Mouse (Mus musculus) neural tube, embryonic 15.5 days (tissue): ENCODE results near the gene Ube4a. TPM values are rescaled to one million over a fixed set of nuclear protein-coding genes. Genes with fewer than 3 reads are reported as not detected.
"Not testable (repeated sequence)": the region's sequence is repeated elsewhere in the genome, so short reads cannot be mapped to it uniquely, and the experiment has no call there.

Experiments
- ATAC-seq: fragments of 200-750 bp; cut with Nextera tagmentation; 2 replicates; pipeline ENCODE4 v1.8.0; 2017; ENCODE audit warnings: mild to moderate bottlenecking, moderate TSS enrichment, moderate library complexity; ENCODE audit not compliant: low FRiP score
- H3K27ac ChIP-seq: fragments of 300-500 bp; sonication (generic); replicated peaks from 2 replicates; pipeline ENCODE4 v1.5.1; 2015; ENCODE audit warnings: mild to moderate bottlenecking, inconsistent platforms
- H3K27me3 ChIP-seq: fragments of 300-500 bp; sonication (generic); replicated peaks from 2 replicates; pipeline ENCODE4 v1.6.1; 2015; ENCODE audit warnings: inconsistent platforms
- H3K36me3 ChIP-seq: fragments of 300-500 bp; sonication (generic); 2 replicates; pipeline ENCODE4 v1.6.1; 2015; ENCODE audit warnings: inconsistent platforms
- H3K4me1 ChIP-seq: fragments of 300-500 bp; sonication (generic); 2 replicates; pipeline ENCODE4 v1.6.1; 2015; ENCODE audit warnings: inconsistent platforms
- H3K4me2 ChIP-seq: fragments of 300-500 bp; sonication (generic); 2 replicates; pipeline ENCODE4 v1.6.1; 2015; ENCODE audit warnings: inconsistent platforms, mild to moderate bottlenecking, moderate library complexity
- H3K4me3 ChIP-seq: fragments of 300-500 bp; sonication (generic); replicated peaks from 2 replicates; pipeline ENCODE4 v1.5.1; 2015; ENCODE audit warnings: mild to moderate bottlenecking, inconsistent platforms
- H3K9ac ChIP-seq: fragments of 300-500 bp; sonication (generic); replicated peaks from 2 replicates; pipeline ENCODE4 v1.6.1; 2015; ENCODE audit warnings: mild to moderate bottlenecking, inconsistent platforms
- H3K9me3 ChIP-seq: fragments of 300-500 bp; sonication (generic); replicated peaks from 2 replicates; pipeline ENCODE4 v1.6.1; 2016; ENCODE audit warnings: inconsistent platforms
- WGBS: fragments of 180-500 bp; shearing (Covaris S2); methylation state at CpG from one replicate; pipeline ENCODE4 v1.1.7; 2015; ENCODE audit warnings: mixed read lengths; 5-methylcytosine and 5-hydroxymethylcytosine counted together
- polyA plus RNA-seq: library from polyadenylated mRNA; unstranded; fragments of >200 nt; fragmentation: Nextera tagmentation; extraction: Ambion mirVana; gene quantifications from 2 replicates; pipeline ENCODE4 v1.2.1, GENCODE M21; 2015

The Ube4a gene
- polyA plus RNA-seq, 1 experiment from 2014 or later = 34.2 TPM

- Histone ChIP-seq H3K27me3 (0 out of 2 replicates have a peak, but pooled peaks cover 10% of the 10 kb centered on the region), H3K9me3 (no peaks in the 10 kb centered on the region), H3K36me3 (no peaks in the 10 kb centered on the region), H3K4me3 (no peak within 1 kb of the TSS), H3K27ac (no peak within 1 kb of the TSS), H3K4me1 (no peaks in the 10 kb centered on the region), H3K9ac (no peak within 1 kb of the TSS), H3K4me2 (no peak within 1 kb of the TSS)
- 74% methylated on average over 3 of the region's 3 CpGs for WGBS
- ATAC-seq = no peak
Measured at GRCm38 (mm10) chr9:44980242-44980641, 14.8 kb upstream of the Ube4a start, which contains the start of gene Cd3g. TSS of gene Cd3g (minus strand) at chr9:44980431.

DNA sequence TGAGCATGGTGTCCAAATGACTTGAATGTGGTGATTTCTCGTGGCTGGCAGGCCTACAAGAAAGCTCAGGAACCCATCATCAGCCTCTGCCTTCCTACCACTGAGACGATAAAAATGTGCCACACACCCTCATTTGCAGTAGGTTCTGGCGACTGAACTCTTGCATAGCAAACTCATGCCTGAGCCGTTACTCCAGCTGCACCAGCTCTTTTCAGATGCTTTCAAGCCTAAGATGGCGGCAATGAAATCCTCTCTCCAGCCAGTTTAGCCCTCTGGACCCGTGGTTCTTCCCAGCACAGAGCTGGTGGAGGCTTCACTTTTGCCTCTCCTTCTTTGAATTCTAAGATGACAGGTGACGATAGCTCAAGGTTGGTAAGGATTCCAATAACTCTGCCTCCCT, 14.4 kb upstream of the Ube4a start:
- H3K9me3 ChIP-seq = no peaks in the 10 kb centered on the region
- no peaks in the 10 kb centered on the region for H3K4me1 ChIP-seq
- no peak overlapping the region for H3K27ac ChIP-seq
- 0 out of 2 replicates have a peak, but pooled peaks cover 7% of the 10 kb centered on the region for H3K27me3 ChIP-seq
- no peak overlapping the region for H3K4me2 ChIP-seq
- H3K4me3 ChIP-seq = no peak overlapping the region
- H3K9ac ChIP-seq = no peak overlapping the region
- 82% methylated on average over 7 of the region's 7 CpGs for WGBS
- no peaks in the 10 kb centered on the region for H3K36me3 ChIP-seq
- no peak for ATAC-seq

GRCm38 (mm10) chr9:44977813-44978212, 12.4 kb upstream of the Ube4a start:
- ATAC-seq = no peak
- H3K27me3 ChIP-seq = peaks cover 17% of the 10 kb centered on the region
- H3K4me3 ChIP-seq = no peak overlapping the region
- H3K4me1 ChIP-seq = no peaks in the 10 kb centered on the region
- no peak overlapping the region for H3K4me2 ChIP-seq
- no peaks in the 10 kb centered on the region for H3K36me3 ChIP-seq
- no peak overlapping the region for H3K27ac ChIP-seq
- H3K9ac ChIP-seq = no peak overlapping the region
- WGBS = 84% methylated on average over 6 of the region's 6 CpGs
- no peaks in the 10 kb centered on the region for H3K9me3 ChIP-seq

GRCm38 (mm10) chr9:44969450-44969849, 4.0 kb upstream of the Ube4a start:
- 91% methylated on average over 1 of the region's 1 CpGs for WGBS
- ATAC-seq = no peak

GRCm38 (mm10) chr9:44967763-44968162, 2.4 kb upstream of the Ube4a start:
- Histone ChIP-seq H3K27me3 (peaks cover 13% of the 10 kb centered on the region), H3K4me1 (peaks cover 19% of the 10 kb centered on the region)
- WGBS = 87% methylated on average over 5 of the region's 5 CpGs
- not testable (repeated sequence) for H3K4me2 ChIP-seq, ATAC-seq, H3K9ac ChIP-seq, H3K4me3 ChIP-seq, H3K27ac ChIP-seq, H3K36me3 ChIP-seq, H3K9me3 ChIP-seq

More at GRCm38 (mm10) chr9:44969450-44969849, 4.0 kb upstream of the Ube4a start:
- H3K9me3 ChIP-seq = no peaks in the 10 kb centered on the region
- H3K9ac ChIP-seq = no peak overlapping the region
- no peak overlapping the region for H3K4me3 ChIP-seq
- no peaks in the 10 kb centered on the region for H3K36me3 ChIP-seq
- peaks cover 25% of the 10 kb centered on the region for H3K27me3 ChIP-seq
- H3K4me1 ChIP-seq = peaks cover 11% of the 10 kb centered on the region
- no peak overlapping the region for H3K4me2 ChIP-seq
- no peak overlapping the region for H3K27ac ChIP-seq

GRCm38 (mm10) chr9:44966815-44967242, 1.4 kb upstream of the Ube4a start:
- H3K4me3 ChIP-seq = no peak overlapping the region
- H3K9me3 ChIP-seq = no peaks in the 10 kb centered on the region
- no peak overlapping the region for H3K9ac ChIP-seq
- H3K4me2 ChIP-seq = no peak overlapping the region
- 22% methylated on average over 3 of the region's 3 CpGs for WGBS
- peaks cover 19% of the 10 kb centered on the region for H3K4me1 ChIP-seq
- H3K27me3 ChIP-seq = peaks cover 9% of the 10 kb centered on the region
- ATAC-seq = no peak
- peaks cover 9% of the 10 kb centered on the region; the same call in 1 of the 2 replicates for H3K36me3 ChIP-seq
- no peak overlapping the region for H3K27ac ChIP-seq

DNA sequence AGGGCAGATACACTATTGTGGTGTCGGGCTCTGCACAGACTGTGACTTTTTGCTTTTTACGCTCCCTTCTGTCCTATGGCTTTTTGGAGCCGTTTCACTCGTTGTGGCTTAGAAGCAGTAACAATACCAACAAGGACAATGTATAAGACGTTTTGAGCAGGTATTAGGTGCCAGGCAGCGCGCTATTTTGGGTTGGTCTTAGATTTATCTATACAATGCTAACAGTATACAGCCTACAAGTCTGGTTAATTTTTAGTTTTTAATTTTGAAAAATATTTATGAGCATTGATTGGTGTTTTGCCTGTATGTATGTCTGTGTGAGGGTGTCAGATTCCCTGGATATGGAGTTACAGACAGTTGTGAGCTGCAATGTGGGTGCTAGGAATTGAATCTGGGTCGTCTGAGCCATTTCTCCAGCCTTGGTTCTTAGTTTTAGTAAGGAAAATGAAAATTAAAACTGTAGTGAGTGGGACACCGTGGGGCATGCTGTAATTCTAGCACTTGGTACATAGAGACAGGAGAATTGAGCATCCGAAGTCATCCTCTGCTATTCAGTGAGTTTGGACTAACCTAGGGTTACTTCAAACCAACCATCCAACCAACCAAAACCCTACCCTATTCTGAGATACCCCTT, 550 bp upstream of the Ube4a start:
- Histone ChIP-seq H3K36me3 (peaks cover 18% of the 10 kb centered on the region), H3K9ac (peak overlapping the region; percentile 34), H3K4me1 (peaks cover 19% of the 10 kb centered on the region), H3K4me3 (peak overlapping the region; percentile 73), H3K27ac (peak overlapping the region; percentile 70), H3K4me2 (peak overlapping the region; percentile 86), H3K27me3 (peaks cover 6% of the 10 kb centered on the region; the same call in 1 of the 2 replicates), H3K9me3 (no peaks in the 10 kb centered on the region)
- WGBS = 16% methylated on average over 10 of the region's 10 CpGs
- ATAC-seq = peak; percentile 54

GRCm38 (mm10) chr9:44954432-44954831, 11.0 kb downstream of the Ube4a start:
- ATAC-seq = no peak
- no peak overlapping the region for H3K4me3 ChIP-seq
- no peaks in the 10 kb centered on the region for H3K27me3 ChIP-seq
- H3K9me3 ChIP-seq = no peaks in the 10 kb centered on the region
- no peak overlapping the region for H3K27ac ChIP-seq
- no peak overlapping the region for H3K4me2 ChIP-seq
- WGBS = 94% methylated on average over 3 of the region's 3 CpGs
- peaks cover 90% of the 10 kb centered on the region for H3K36me3 ChIP-seq
- no peak overlapping the region for H3K9ac ChIP-seq
- H3K4me1 ChIP-seq = no peaks in the 10 kb centered on the region

GRCm38 (mm10) chr9:44947836-44948235, 17.6 kb downstream of the Ube4a start:
- peaks cover 88% of the 10 kb centered on the region for H3K36me3 ChIP-seq

DNA sequence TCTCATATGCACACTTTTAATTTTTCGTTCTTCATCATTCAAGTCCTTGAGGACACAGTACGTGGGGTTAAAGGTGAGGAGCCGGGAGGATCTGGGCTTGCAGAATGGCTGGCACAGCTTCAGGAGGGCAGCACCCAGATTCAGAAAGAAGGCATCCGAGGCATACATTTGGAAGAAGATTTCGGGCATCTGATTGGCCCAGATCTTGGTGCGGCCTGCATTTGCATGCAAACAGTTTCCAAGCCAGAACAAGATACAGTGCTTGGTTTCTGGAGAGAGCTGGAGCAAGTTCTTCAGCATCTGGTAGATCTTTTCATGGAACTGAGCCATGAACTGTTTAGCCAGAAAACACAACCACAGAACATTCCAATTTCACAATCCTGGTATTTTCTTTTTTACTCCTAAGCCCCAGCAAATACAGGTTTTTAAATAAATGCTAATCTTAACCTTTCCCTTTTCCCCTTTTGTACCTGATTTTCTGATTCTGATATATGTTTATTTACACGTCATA, 19.2 kb downstream of the Ube4a start:
- H3K36me3 ChIP-seq = peaks cover 90% of the 10 kb centered on the region
- H3K27ac ChIP-seq = no peak overlapping the region
- no peaks in the 10 kb centered on the region for H3K9me3 ChIP-seq
- H3K4me3 ChIP-seq = no peak overlapping the region
- 93% methylated on average over 7 of the region's 7 CpGs for WGBS
- ATAC-seq = no peak
- no peaks in the 10 kb centered on the region for H3K4me1 ChIP-seq
- H3K27me3 ChIP-seq = no peaks in the 10 kb centered on the region
- no peak overlapping the region for H3K4me2 ChIP-seq
- H3K9ac ChIP-seq = no peak overlapping the region

More at GRCm38 (mm10) chr9:44947836-44948235, 17.6 kb downstream of the Ube4a start:
- 90% methylated on average over 5 of the region's 5 CpGs for WGBS
- Histone ChIP-seq H3K4me1 (no peaks in the 10 kb centered on the region), H3K9ac (no peak overlapping the region), H3K4me2 (no peak overlapping the region), H3K4me3 (no peak overlapping the region), H3K9me3 (no peaks in the 10 kb centered on the region), H3K27ac (no peak overlapping the region), H3K27me3 (no peaks in the 10 kb centered on the region)
- ATAC-seq = no peak

GRCm38 (mm10) chr9:44942421-44942820, 23.0 kb downstream of the Ube4a start:
- H3K4me2 ChIP-seq = no peak overlapping the region
- H3K36me3 ChIP-seq = peaks cover 86% of the 10 kb centered on the region
- H3K9me3 ChIP-seq = no peaks in the 10 kb centered on the region
- H3K4me1 ChIP-seq = no peaks in the 10 kb centered on the region
- no peak overlapping the region for H3K27ac ChIP-seq
- no peak overlapping the region for H3K4me3 ChIP-seq
- no peaks in the 10 kb centered on the region for H3K27me3 ChIP-seq
- WGBS = 93% methylated on average over 4 of the region's 4 CpGs
- ATAC-seq = no peak
- H3K9ac ChIP-seq = no peak overlapping the region

- H3K27ac ChIP-seq = no peak overlapping the region
- H3K4me3 ChIP-seq = no peak overlapping the region
- no peak overlapping the region for H3K9ac ChIP-seq
- no peaks in the 10 kb centered on the region for H3K4me1 ChIP-seq
- no peak overlapping the region for H3K4me2 ChIP-seq
- no peak for ATAC-seq
- H3K27me3 ChIP-seq = no peaks in the 10 kb centered on the region
- no peaks in the 10 kb centered on the region for H3K9me3 ChIP-seq
- 92% methylated on average over 4 of the region's 4 CpGs for WGBS
- peaks cover 86% of the 10 kb centered on the region for H3K36me3 ChIP-seq
Measured at GRCm38 (mm10) chr9:44941756-44942155, 23.6 kb downstream of the Ube4a start.
